In genomic region chr17:46622269-46622668, GRCm38 (mm10) we compare ENCODE assay signal across 10 mouse cellular contexts. TPM values are rescaled to one million over a fixed set of nuclear protein-coding genes. Genes with fewer than 3 reads are reported as not detected.
DNase-seq lines count a peak whose midpoint lies in the region; ATAC-seq lines count a peak whose summit lies in the region.
"Had no signal": no experiment of that assay in that cellular context is flagged by ENCODE, and none has a peak within 500 bp of the region (broad histone marks: within the 10 kb centered on the region; RNA-seq: fewer than 3 reads in every experiment).

No protein-coding gene starts in this region.

- H3K4me1 ChIP-seq in heart, embryonic 13.5 days: peaks cover 99% of the 10 kb centered on the region
- peaks cover 99% of the 10 kb centered on the region for H3K4me1 ChIP-seq in lung, embryonic 16.5 days (replicated peaks; ENCODE audit: control insufficient read depth, insufficient read depth, low read length)
- H3K4me1 ChIP-seq in embryonic facial prominence, embryonic 15.5 days: peaks cover 95% of the 10 kb centered on the region
- H3K4me1 ChIP-seq in stomach, embryonic 14.5 days (ENCODE audit: control insufficient read depth, insufficient read depth, low read length): peaks cover 94% of the 10 kb centered on the region
- H3K4me1 ChIP-seq in midbrain, embryonic 16.5 days (ENCODE audit: control insufficient read depth, insufficient read depth, low read length): peaks cover 40% of the 10 kb centered on the region

- no peak for ATAC-seq in heart, embryonic 13.5 days (ENCODE audit: extremely low read depth, insufficient number of reproducible peaks, low FRiP score, low TSS enrichment)
- no peak for ATAC-seq in lung, embryonic 16.5 days (ENCODE audit: low read depth)
- no peak for ATAC-seq in embryonic facial prominence, embryonic 15.5 days (ENCODE audit: insufficient number of reproducible peaks, low FRiP score, low TSS enrichment, low read depth)
- ATAC-seq in stomach, embryonic 14.5 days (ENCODE audit: insufficient number of reproducible peaks, insufficient read depth, low FRiP score, low read depth): no peak
- ATAC-seq in midbrain, embryonic 16.5 days: no peak
- ATAC-seq: hindbrain, embryonic 16.5 days had no signal

- H3K9me3 ChIP-seq in heart, embryonic 13.5 days: no peaks in the 10 kb centered on the region
- no peaks in the 10 kb centered on the region for H3K9me3 ChIP-seq in lung, embryonic 16.5 days (ENCODE audit: control insufficient read depth, low read length)
- no peaks in the 10 kb centered on the region for H3K9me3 ChIP-seq in embryonic facial prominence, embryonic 15.5 days (replicated peaks)
- H3K9me3 ChIP-seq in stomach, embryonic 14.5 days (ENCODE audit: control insufficient read depth, low read depth, low read length): no peaks in the 10 kb centered on the region
- H3K9me3 ChIP-seq in midbrain, embryonic 16.5 days (replicated peaks; ENCODE audit: control insufficient read depth, low read length, poor library complexity, severe bottlenecking): no peaks in the 10 kb centered on the region

- peak overlapping the region; percentile 95 for H3K27ac ChIP-seq in heart, embryonic 13.5 days (replicated peaks)
- peak overlapping the region; percentile 94 for H3K27ac ChIP-seq in lung, embryonic 16.5 days (ENCODE audit: low read length)
- peak overlapping the region; percentile 96 for H3K27ac ChIP-seq in embryonic facial prominence, embryonic 15.5 days (replicated peaks)
- peak overlapping the region; percentile 58; the same call in 1 of the 2 replicates for H3K27ac ChIP-seq in stomach, embryonic 14.5 days (ENCODE audit: low read length)
- no peak overlapping the region for H3K27ac ChIP-seq in midbrain, embryonic 16.5 days (ENCODE audit: low read length)

- DNase-seq in heart, adult 18-20 months: no peak
- no peak for DNase-seq in lung, postnatal 25 days (ENCODE audit: low spot score)
- DNase-seq in frontal cortex, postnatal 14 days (ENCODE audit: low spot score in 2 of 2): no peak
- DNase-seq: right cerebral cortex, adult 18-20 months had no signal

- peak overlapping the region; percentile 53 for H3K9ac ChIP-seq in heart, embryonic 13.5 days
- peak overlapping the region; percentile 31 for H3K9ac ChIP-seq in lung, embryonic 16.5 days (ENCODE audit: low read length)
- peak overlapping the region; percentile 9; the same call in 1 of the 2 replicates for H3K9ac ChIP-seq in embryonic facial prominence, embryonic 15.5 days
- H3K9ac ChIP-seq in stomach, embryonic 14.5 days (replicated peaks; ENCODE audit: low read depth, low read length): no peak overlapping the region
- no peak overlapping the region for H3K9ac ChIP-seq in midbrain, embryonic 16.5 days (ENCODE audit: low read depth, low read length)

- H3K27me3 ChIP-seq in heart, embryonic 13.5 days (replicated peaks): no peaks in the 10 kb centered on the region
- no peaks in the 10 kb centered on the region for H3K27me3 ChIP-seq in lung, embryonic 16.5 days (ENCODE audit: control insufficient read depth, insufficient read depth, low read depth, low read length)
- H3K27me3 ChIP-seq in embryonic facial prominence, embryonic 15.5 days: no peaks in the 10 kb centered on the region
- no peaks in the 10 kb centered on the region for H3K27me3 ChIP-seq in stomach, embryonic 14.5 days (ENCODE audit: control insufficient read depth, insufficient read depth, low read length)
- no peaks in the 10 kb centered on the region for H3K27me3 ChIP-seq in midbrain, embryonic 16.5 days (ENCODE audit: control insufficient read depth, insufficient read depth, low read depth, low read length)

- WGBS in heart, embryonic 13.5 days: 40% methylated on average over 11 of the region's 11 CpGs
- 48% methylated on average over 11 of the region's 11 CpGs for WGBS in lung, embryonic 16.5 days
- WGBS in embryonic facial prominence, embryonic 15.5 days: 56% methylated on average over 11 of the region's 11 CpGs
- WGBS in stomach, embryonic 14.5 days: 63% methylated on average over 11 of the region's 11 CpGs
- WGBS in midbrain, embryonic 16.5 days: 88% methylated on average over 11 of the region's 11 CpGs

- no peaks in the 10 kb centered on the region for H3K36me3 ChIP-seq in heart, embryonic 13.5 days
- no peaks in the 10 kb centered on the region for H3K36me3 ChIP-seq in lung, embryonic 16.5 days (ENCODE audit: control insufficient read depth, insufficient read depth, low read length)
- no peaks in the 10 kb centered on the region for H3K36me3 ChIP-seq in embryonic facial prominence, embryonic 15.5 days
- no peaks in the 10 kb centered on the region for H3K36me3 ChIP-seq in stomach, embryonic 14.5 days (ENCODE audit: control insufficient read depth, insufficient read depth, low read length)
- no peaks in the 10 kb centered on the region for H3K36me3 ChIP-seq in midbrain, embryonic 16.5 days (ENCODE audit: control insufficient read depth, insufficient read depth, low read length)

- H3K4me3 ChIP-seq in heart, embryonic 13.5 days: no peak overlapping the region
- no peak overlapping the region for H3K4me3 ChIP-seq in lung, embryonic 16.5 days (ENCODE audit: low read length)
- no peak overlapping the region for H3K4me3 ChIP-seq in embryonic facial prominence, embryonic 15.5 days (replicated peaks)
- no peak overlapping the region for H3K4me3 ChIP-seq in stomach, embryonic 14.5 days (ENCODE audit: low read depth, low read length)
- H3K4me3 ChIP-seq in midbrain, embryonic 16.5 days (ENCODE audit: low read depth, low read length): no peak overlapping the region

- peak overlapping the region; percentile 63 for H3K4me2 ChIP-seq in heart, embryonic 13.5 days
- peak overlapping the region; percentile 13 for H3K4me2 ChIP-seq in lung, embryonic 16.5 days (ENCODE audit: low read depth, low read length)
- H3K4me2 ChIP-seq in embryonic facial prominence, embryonic 15.5 days (replicated peaks): peak overlapping the region; percentile 6; the same call in 1 of the 2 replicates
- no peak overlapping the region for H3K4me2 ChIP-seq in stomach, embryonic 14.5 days (replicated peaks; ENCODE audit: low read depth, low read length)
- H3K4me2 ChIP-seq in midbrain, embryonic 16.5 days (ENCODE audit: low read length): no peak overlapping the region

RNA-seq across cellular contexts. Expression of gene Ptk7, which starts 7.0 kb away (rescaled TPM):
- 49.3 and 52.6 TPM in 2 replicates for polyA plus RNA-seq in heart, embryonic 13.5 days (2015; fragmentation: Nextera tagmentation; extraction: Ambion mirVana)
- total RNA-seq in heart, adult 18-20 months (2021): 1 to 10 TPM; 2.0 to 2.5 TPM
- 141 and 143 TPM in 2 replicates for polyA plus RNA-seq in lung, embryonic 16.5 days (2015; fragmentation: Nextera tagmentation; extraction: Ambion mirVana)
- polyA plus RNA-seq in embryonic facial prominence, embryonic 15.5 days (2015; fragmentation: Nextera tagmentation; extraction: Ambion mirVana): 156 and 161 TPM in 2 replicates
- polyA plus RNA-seq in stomach, embryonic 14.5 days (2014; fragmentation: Nextera tagmentation; extraction: Ambion mirVana): 37.6 and 45.2 TPM in 2 replicates
- polyA plus RNA-seq in midbrain, embryonic 16.5 days (2015; fragmentation: Nextera tagmentation; extraction: Ambion mirVana): 26.9 and 28.8 TPM in 2 replicates

RNA-seq across cellular contexts. Expression of gene Klc4, which starts 23.6 kb away (rescaled TPM):
- 18.6 and 20.5 TPM in 2 replicates for polyA plus RNA-seq in heart, embryonic 13.5 days (2015; fragmentation: Nextera tagmentation; extraction: Ambion mirVana)
- total RNA-seq in heart, adult 18-20 months (2021): 10 to 100 TPM; 25.9 to 26.8 TPM
- polyA plus RNA-seq in lung, embryonic 16.5 days (2015; fragmentation: Nextera tagmentation; extraction: Ambion mirVana): 27.6 and 30.8 TPM in 2 replicates
- 23.4 and 24.5 TPM in 2 replicates for polyA plus RNA-seq in embryonic facial prominence, embryonic 15.5 days (2015; fragmentation: Nextera tagmentation; extraction: Ambion mirVana)
- polyA plus RNA-seq in stomach, embryonic 14.5 days (2014; fragmentation: Nextera tagmentation; extraction: Ambion mirVana): 31.0 and 32.3 TPM in 2 replicates
- 32.4 and 39.7 TPM in 2 replicates for polyA plus RNA-seq in midbrain, embryonic 16.5 days (2015; fragmentation: Nextera tagmentation; extraction: Ambion mirVana)

RNA-seq across cellular contexts. Expression of gene Mrpl2, which starts 23.8 kb away (rescaled TPM):
- polyA plus RNA-seq in heart, embryonic 13.5 days (2015; fragmentation: Nextera tagmentation; extraction: Ambion mirVana): 98.0 and 111 TPM in 2 replicates
- total RNA-seq in heart, adult 18-20 months (2021): 100 to 1,000 TPM; 136 to 141 TPM
- 93.0 and 97.4 TPM in 2 replicates for polyA plus RNA-seq in lung, embryonic 16.5 days (2015; fragmentation: Nextera tagmentation; extraction: Ambion mirVana)
- polyA plus RNA-seq in embryonic facial prominence, embryonic 15.5 days (2015; fragmentation: Nextera tagmentation; extraction: Ambion mirVana): 92.9 and 95.8 TPM in 2 replicates
- polyA plus RNA-seq in stomach, embryonic 14.5 days (2014; fragmentation: Nextera tagmentation; extraction: Ambion mirVana): 99.2 and 104 TPM in 2 replicates
- 58.9 and 60.8 TPM in 2 replicates for polyA plus RNA-seq in midbrain, embryonic 16.5 days (2015; fragmentation: Nextera tagmentation; extraction: Ambion mirVana)

RNA-seq across cellular contexts. Expression of gene Cul7, which starts 27.9 kb away (rescaled TPM):
- 41.1 and 41.4 TPM in 2 replicates for polyA plus RNA-seq in heart, embryonic 13.5 days (2015; fragmentation: Nextera tagmentation; extraction: Ambion mirVana)
- total RNA-seq in heart, adult 18-20 months (2021): 10 to 100 TPM; 16.9 to 18.8 TPM
- 49.1 and 50.8 TPM in 2 replicates for polyA plus RNA-seq in lung, embryonic 16.5 days (2015; fragmentation: Nextera tagmentation; extraction: Ambion mirVana)
- polyA plus RNA-seq in embryonic facial prominence, embryonic 15.5 days (2015; fragmentation: Nextera tagmentation; extraction: Ambion mirVana): 64.0 and 64.1 TPM in 2 replicates
- 45.9 and 47.2 TPM in 2 replicates for polyA plus RNA-seq in stomach, embryonic 14.5 days (2014; fragmentation: Nextera tagmentation; extraction: Ambion mirVana)
- 41.9 and 47.6 TPM in 2 replicates for polyA plus RNA-seq in midbrain, embryonic 16.5 days (2015; fragmentation: Nextera tagmentation; extraction: Ambion mirVana)

RNA-seq across cellular contexts. Expression of gene Rrp36, which starts 51.9 kb away (rescaled TPM):
- 37.6 and 40.3 TPM in 2 replicates for polyA plus RNA-seq in heart, embryonic 13.5 days (2015; fragmentation: Nextera tagmentation; extraction: Ambion mirVana)
- 10 to 100 TPM; 13.4 to 14.2 TPM for total RNA-seq in heart, adult 18-20 months (2021)
- polyA plus RNA-seq in lung, embryonic 16.5 days (2015; fragmentation: Nextera tagmentation; extraction: Ambion mirVana): 51.4 and 51.6 TPM in 2 replicates
- polyA plus RNA-seq in embryonic facial prominence, embryonic 15.5 days (2015; fragmentation: Nextera tagmentation; extraction: Ambion mirVana): 61.9 and 64.9 TPM in 2 replicates
- 52.3 and 53.5 TPM in 2 replicates for polyA plus RNA-seq in stomach, embryonic 14.5 days (2014; fragmentation: Nextera tagmentation; extraction: Ambion mirVana)
- 51.8 and 52.4 TPM in 2 replicates for polyA plus RNA-seq in midbrain, embryonic 16.5 days (2015; fragmentation: Nextera tagmentation; extraction: Ambion mirVana)

Comparison
In these comparisons a context has a peak if more than half of its experiments do, and no peak if none do; other contexts are left out.
1. H3K4me2 ChIP-seq: peak in heart, embryonic 13.5 days (single experiment), lung, embryonic 16.5 days (single experiment) and embryonic facial prominence, embryonic 15.5 days (single experiment); none in stomach, embryonic 14.5 days (single experiment) and midbrain, embryonic 16.5 days (single experiment).
2. H3K9ac ChIP-seq: peak in heart, embryonic 13.5 days (single experiment), lung, embryonic 16.5 days (single experiment) and embryonic facial prominence, embryonic 15.5 days (single experiment); none in stomach, embryonic 14.5 days (single experiment) and midbrain, embryonic 16.5 days (single experiment).